Mouse (Mus musculus) 3134 (cell line): ENCODE measurements at regions not wholly inside any gene's neighbourhood (a gene's known extent, or its start where the extent isn't known, plus 50 kb on each side); places are given as distances from the start of the nearest gene placed in this dataset.
A peak's percentile ranks its signal among the peaks of the same experiment; 100 is the strongest.

Experiments used
- DNase-seq: peaks from one replicate; pipeline ENCODE4 v3.0.0-alpha.2; 2011; ENCODE audit warnings: low spot score; ENCODE audit not compliant: insufficient read length; ENCODE audit errors: extremely low read depth

- DNase-seq, result no peak
These were observed 59.4 kb upstream of the Bace2 start for GRCm38 (mm10) chr16:97297140-97297539.

- DNase-seq, result peak; percentile 16
These were observed 52.3 kb upstream of the Bace2 start for GRCm38 (mm10) chr16:97304156-97304735.
